Mouse (Mus musculus): ENCODE measurements around the gene Ripply2.

DNA sequence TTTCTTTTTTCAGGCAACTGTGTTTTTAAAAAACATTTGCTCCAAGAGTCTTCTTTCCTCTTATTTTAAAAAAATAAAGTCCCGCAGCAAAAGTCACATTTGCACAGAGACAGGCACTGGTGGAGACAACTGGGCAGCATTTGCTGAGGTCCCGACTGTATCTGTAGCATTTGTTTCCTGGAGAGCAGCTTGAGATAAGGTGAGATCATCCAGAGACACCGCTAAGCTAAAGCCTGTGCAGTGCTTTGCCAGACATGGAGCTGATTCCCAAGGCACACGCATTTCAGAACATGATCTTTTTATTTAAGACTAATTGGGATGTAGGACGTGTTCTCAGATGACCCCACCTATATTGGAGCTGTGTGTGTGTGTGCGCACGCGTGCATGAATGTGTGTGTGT lies 23.6 kb upstream of the Ripply2 start:
- TF ChIP-seq POLR2A (IDR thresholded peaks at IDR 0.05; ENCODE audit: insufficient read depth, low read depth, low read length), result no peak
- no peak for TF ChIP-seq CTCF (IDR thresholded peaks at IDR 0.05; ENCODE audit: insufficient read depth, low read depth, low read length)

Data from olfactory bulb, adult 2 months (tissue).